Mouse (Mus musculus): ENCODE data around the gene Capn3.

Capn3 gene

GRCm38 (mm10) chr2:120455719-120456118, at the start of gene Capn3:
TSS of gene Capn3 (plus strand) at chr2:120456019.
- DNase-seq: no peak

- DNase-seq: no peak
These were observed 44.7 kb upstream of the Capn3 start for GRCm38 (mm10) chr2:120411096-120411628.

- no peak for DNase-seq
These were observed 41.7 kb upstream of the Capn3 start for GRCm38 (mm10) chr2:120414113-120414512.

- DNase-seq: no peak
These were observed 40.9 kb upstream of the Capn3 start for GRCm38 (mm10) chr2:120414738-120415414.

- DNase-seq: no peak
These were observed 31.4 kb upstream of the Capn3 start for GRCm38 (mm10) chr2:120424386-120424785.

- DNase-seq: no peak
These were observed 11.3 kb upstream of the Capn3 start for GRCm38 (mm10) chr2:120444486-120444885.

- no peak for DNase-seq
These were observed 9.4 kb upstream of the Capn3 start for GRCm38 (mm10) chr2:120446373-120446772.

GRCm38 (mm10) chr2:120447306-120447705, 8.5 kb upstream of the Capn3 start:
- no peak for DNase-seq

GRCm38 (mm10) chr2:120450724-120451123, 5.1 kb upstream of the Capn3 start:
- no peak for DNase-seq

GRCm38 (mm10) chr2:120452600-120452999, 3.2 kb upstream of the Capn3 start:
- DNase-seq: no peak

- DNase-seq: no peak
These were observed 832 bp upstream of the Capn3 start for GRCm38 (mm10) chr2:120454987-120455386.

- DNase-seq: no peak
These were observed 4.4 kb downstream of the Capn3 start for GRCm38 (mm10) chr2:120460216-120460615.

GRCm38 (mm10) chr2:120463328-120463727, 7.5 kb downstream of the Capn3 start:
- no peak for DNase-seq

GRCm38 (mm10) chr2:120464091-120464490, 8.3 kb downstream of the Capn3 start:
- no peak for DNase-seq

GRCm38 (mm10) chr2:120464732-120465396, 9.0 kb downstream of the Capn3 start:
- no peak for DNase-seq

GRCm38 (mm10) chr2:120465397-120465785, 9.6 kb downstream of the Capn3 start:
- DNase-seq: no peak

GRCm38 (mm10) chr2:120468011-120468410, 12.2 kb downstream of the Capn3 start:
- DNase-seq: no peak

- DNase-seq: no peak
These were observed 13.4 kb downstream of the Capn3 start for GRCm38 (mm10) chr2:120469220-120469619.

GRCm38 (mm10) chr2:120469715-120470114, 13.9 kb downstream of the Capn3 start:
- no peak for DNase-seq

GRCm38 (mm10) chr2:120470856-120471255, 15.0 kb downstream of the Capn3 start:
- no peak for DNase-seq

GRCm38 (mm10) chr2:120476277-120477087, 20.7 kb downstream of the Capn3 start:
- DNase-seq: no peak

- DNase-seq: peak; percentile 82 to 92
These were observed 22.8 kb downstream of the Capn3 start for GRCm38 (mm10) chr2:120478600-120478999.

- no peak for DNase-seq
These were observed 26.1 kb downstream of the Capn3 start for GRCm38 (mm10) chr2:120481921-120482320.

Data from kidney, postnatal 25 days (tissue).